Mouse (Mus musculus): Measurements from ENCODE around the gene Gm10477. TPM values are rescaled to one million over a fixed set of nuclear protein-coding genes. Genes with fewer than 3 reads are reported as not detected.
"Not testable (repeated sequence)": the region's sequence is repeated elsewhere in the genome, so short reads cannot be mapped to it uniquely, and the experiment has no call there.

Gene Gm10477
- polyA plus RNA-seq (2014; fragmentation: Nextera tagmentation; extraction: Ambion mirVana), result not detected in 2 replicates

GRCm38 (mm10) chrX:56524442-56524841 lies at the start of gene Gm10477:
Gene Gm10477 (plus strand): TSS chrX:56524742.
- H3K4me3 ChIP-seq (ENCODE audit: low read depth, low read length), result not testable (repeated sequence)

GRCm38 (mm10) chrX:56477553-56477952 lies 47.0 kb upstream of the Gm10477 start:
- Histone ChIP-seq H3K4me2 (replicated peaks; ENCODE audit: low read depth, low read length) (no peak overlapping the region), H3K27ac (ENCODE audit: low read length) (no peak overlapping the region), H3K9ac (replicated peaks; ENCODE audit: low read depth, low read length) (no peak overlapping the region), H3K9me3 (ENCODE audit: control insufficient read depth, low read depth, low read length) (no peaks in the 10 kb centered on the region), H3K4me3 (ENCODE audit: low read depth, low read length) (no peak overlapping the region), H3K36me3 (ENCODE audit: control insufficient read depth, insufficient read depth, low read length) (no peaks in the 10 kb centered on the region), H3K4me1 (ENCODE audit: control insufficient read depth, insufficient read depth, low read length) (no peaks in the 10 kb centered on the region), H3K27me3 (ENCODE audit: control insufficient read depth, insufficient read depth, low read length) (no peaks in the 10 kb centered on the region)
- WGBS, result 82% methylated on average over 3 of the region's 3 CpGs
- ATAC-seq (ENCODE audit: insufficient number of reproducible peaks, insufficient read depth, low FRiP score, low read depth), result no peak

More at GRCm38 (mm10) chrX:56524442-56524841, at the start of gene Gm10477:
- 82% methylated on average over 6 of the region's 6 CpGs for WGBS
- not testable (repeated sequence) for H3K9me3 ChIP-seq (ENCODE audit: control insufficient read depth, low read depth, low read length); H3K27ac ChIP-seq (ENCODE audit: low read length); ATAC-seq (ENCODE audit: insufficient number of reproducible peaks, insufficient read depth, low FRiP score, low read depth); H3K4me1 ChIP-seq (ENCODE audit: control insufficient read depth, insufficient read depth, low read length); H3K27me3 ChIP-seq (ENCODE audit: control insufficient read depth, insufficient read depth, low read length); H3K36me3 ChIP-seq (ENCODE audit: control insufficient read depth, insufficient read depth, low read length); H3K9ac ChIP-seq (replicated peaks; ENCODE audit: low read depth, low read length); H3K4me2 ChIP-seq (replicated peaks; ENCODE audit: low read depth, low read length)

GRCm38 (mm10) chrX:56481906-56482305 lies 42.6 kb upstream of the Gm10477 start:
- ATAC-seq (ENCODE audit: insufficient number of reproducible peaks, insufficient read depth, low FRiP score, low read depth), result no peak
- Histone ChIP-seq H3K36me3 (ENCODE audit: control insufficient read depth, insufficient read depth, low read length) (no peaks in the 10 kb centered on the region), H3K27ac (ENCODE audit: low read length) (no peak overlapping the region), H3K27me3 (ENCODE audit: control insufficient read depth, insufficient read depth, low read length) (no peaks in the 10 kb centered on the region), H3K9ac (replicated peaks; ENCODE audit: low read depth, low read length) (no peak overlapping the region), H3K4me1 (ENCODE audit: control insufficient read depth, insufficient read depth, low read length) (no peaks in the 10 kb centered on the region), H3K4me2 (replicated peaks; ENCODE audit: low read depth, low read length) (no peak overlapping the region), H3K4me3 (ENCODE audit: low read depth, low read length) (no peak overlapping the region), H3K9me3 (ENCODE audit: control insufficient read depth, low read depth, low read length) (no peaks in the 10 kb centered on the region)
- WGBS, result 71% methylated on average over 3 of the region's 3 CpGs

GRCm38 (mm10) chrX:56489758-56490157 lies 34.8 kb upstream of the Gm10477 start:
- Histone ChIP-seq H3K4me1 (ENCODE audit: control insufficient read depth, insufficient read depth, low read length) (no peaks in the 10 kb centered on the region), H3K27ac (ENCODE audit: low read length) (no peak overlapping the region), H3K36me3 (ENCODE audit: control insufficient read depth, insufficient read depth, low read length) (no peaks in the 10 kb centered on the region), H3K27me3 (ENCODE audit: control insufficient read depth, insufficient read depth, low read length) (no peaks in the 10 kb centered on the region), H3K9me3 (ENCODE audit: control insufficient read depth, low read depth, low read length) (no peaks in the 10 kb centered on the region), H3K4me3 (ENCODE audit: low read depth, low read length) (no peak overlapping the region), H3K4me2 (replicated peaks; ENCODE audit: low read depth, low read length) (no peak overlapping the region), H3K9ac (replicated peaks; ENCODE audit: low read depth, low read length) (no peak overlapping the region)
- 12% methylated on average over 1 of the region's 1 CpGs for WGBS
- ATAC-seq (ENCODE audit: insufficient number of reproducible peaks, insufficient read depth, low FRiP score, low read depth), result no peak

- Histone ChIP-seq H3K9ac (replicated peaks; ENCODE audit: low read depth, low read length) (no peak overlapping the region), H3K4me1 (ENCODE audit: control insufficient read depth, insufficient read depth, low read length) (no peaks in the 10 kb centered on the region), H3K9me3 (ENCODE audit: control insufficient read depth, low read depth, low read length) (no peaks in the 10 kb centered on the region), H3K36me3 (ENCODE audit: control insufficient read depth, insufficient read depth, low read length) (no peaks in the 10 kb centered on the region), H3K27me3 (ENCODE audit: control insufficient read depth, insufficient read depth, low read length) (no peaks in the 10 kb centered on the region), H3K4me3 (ENCODE audit: low read depth, low read length) (no peak overlapping the region), H3K4me2 (replicated peaks; ENCODE audit: low read depth, low read length) (no peak overlapping the region), H3K27ac (ENCODE audit: low read length) (no peak overlapping the region)
- ATAC-seq (ENCODE audit: insufficient number of reproducible peaks, insufficient read depth, low FRiP score, low read depth), result no peak
- WGBS, result 78% methylated on average over 7 of the region's 7 CpGs
Observed at GRCm38 (mm10) chrX:56497241-56497640, 27.3 kb upstream of the Gm10477 start.

GRCm38 (mm10) chrX:56531266-56531665 lies 6.7 kb downstream of the Gm10477 start:
- Histone ChIP-seq H3K27me3 (ENCODE audit: control insufficient read depth, insufficient read depth, low read length) (no peaks in the 10 kb centered on the region), H3K4me2 (replicated peaks; ENCODE audit: low read depth, low read length) (no peak overlapping the region), H3K36me3 (ENCODE audit: control insufficient read depth, insufficient read depth, low read length) (no peaks in the 10 kb centered on the region), H3K4me3 (ENCODE audit: low read depth, low read length) (no peak overlapping the region), H3K27ac (ENCODE audit: low read length) (no peak overlapping the region), H3K4me1 (ENCODE audit: control insufficient read depth, insufficient read depth, low read length) (no peaks in the 10 kb centered on the region), H3K9me3 (ENCODE audit: control insufficient read depth, low read depth, low read length) (no peaks in the 10 kb centered on the region), H3K9ac (replicated peaks; ENCODE audit: low read depth, low read length) (no peak overlapping the region)
- no peak for ATAC-seq (ENCODE audit: insufficient number of reproducible peaks, insufficient read depth, low FRiP score, low read depth)
- 13% methylated on average over 3 of the region's 3 CpGs for WGBS

GRCm38 (mm10) chrX:56537162-56537561 lies 12.6 kb downstream of the Gm10477 start:
- Histone ChIP-seq H3K4me3 (ENCODE audit: low read depth, low read length) (no peak overlapping the region), H3K27me3 (ENCODE audit: control insufficient read depth, insufficient read depth, low read length) (no peaks in the 10 kb centered on the region), H3K4me2 (replicated peaks; ENCODE audit: low read depth, low read length) (no peak overlapping the region), H3K9ac (replicated peaks; ENCODE audit: low read depth, low read length) (no peak overlapping the region), H3K27ac (ENCODE audit: low read length) (no peak overlapping the region), H3K9me3 (ENCODE audit: control insufficient read depth, low read depth, low read length) (no peaks in the 10 kb centered on the region), H3K36me3 (ENCODE audit: control insufficient read depth, insufficient read depth, low read length) (no peaks in the 10 kb centered on the region), H3K4me1 (ENCODE audit: control insufficient read depth, insufficient read depth, low read length) (no peaks in the 10 kb centered on the region)
- ATAC-seq (ENCODE audit: insufficient number of reproducible peaks, insufficient read depth, low FRiP score, low read depth), result no peak
- WGBS, result 51% methylated on average over 4 of the region's 4 CpGs

GRCm38 (mm10) chrX:56549506-56549905 lies 25.0 kb downstream of the Gm10477 start, which contains the start of gene Gm648:
Gene Gm648 (minus strand): TSS chrX:56549606.
- Histone ChIP-seq H3K4me2 (replicated peaks; ENCODE audit: low read depth, low read length) (no peak within 1 kb of the TSS), H3K9ac (replicated peaks; ENCODE audit: low read depth, low read length) (no peak within 1 kb of the TSS), H3K9me3 (ENCODE audit: control insufficient read depth, low read depth, low read length) (no peaks in the 10 kb centered on the region), H3K27ac (ENCODE audit: low read length) (no peak within 1 kb of the TSS), H3K36me3 (ENCODE audit: control insufficient read depth, insufficient read depth, low read length) (no peaks in the 10 kb centered on the region), H3K4me3 (ENCODE audit: low read depth, low read length) (no peak within 1 kb of the TSS), H3K4me1 (ENCODE audit: control insufficient read depth, insufficient read depth, low read length) (no peaks in the 10 kb centered on the region), H3K27me3 (ENCODE audit: control insufficient read depth, insufficient read depth, low read length) (no peaks in the 10 kb centered on the region)
- 88% methylated on average over 7 of the region's 7 CpGs for WGBS
- no peak for ATAC-seq (ENCODE audit: insufficient number of reproducible peaks, insufficient read depth, low FRiP score, low read depth)

- H3K4me1 ChIP-seq (ENCODE audit: control insufficient read depth, insufficient read depth, low read length), result no peaks in the 10 kb centered on the region
- H3K27me3 ChIP-seq (ENCODE audit: control insufficient read depth, insufficient read depth, low read length), result no peaks in the 10 kb centered on the region
- H3K9ac ChIP-seq (replicated peaks; ENCODE audit: low read depth, low read length), result no peak overlapping the region
- no peak overlapping the region for H3K4me2 ChIP-seq (replicated peaks; ENCODE audit: low read depth, low read length)
- no peaks in the 10 kb centered on the region for H3K36me3 ChIP-seq (ENCODE audit: control insufficient read depth, insufficient read depth, low read length)
- ATAC-seq (ENCODE audit: insufficient number of reproducible peaks, insufficient read depth, low FRiP score, low read depth), result no peak
- H3K27ac ChIP-seq (ENCODE audit: low read length), result no peak overlapping the region
- no peak overlapping the region for H3K4me3 ChIP-seq (ENCODE audit: low read depth, low read length)
- no peaks in the 10 kb centered on the region for H3K9me3 ChIP-seq (ENCODE audit: control insufficient read depth, low read depth, low read length)
- 86% methylated on average over 3 of the region's 3 CpGs for WGBS
Observed at GRCm38 (mm10) chrX:56553584-56553983, 29.0 kb downstream of the Gm10477 start.
